Mouse (Mus musculus): ENCODE measurements around the gene Olig1. TPM values are rescaled to one million over a fixed set of nuclear protein-coding genes. Genes with fewer than 3 reads are reported as not detected.

Olig1 gene
- polyA plus RNA-seq, 1 experiment from 2014 or later = 0.09 TPM

DNA sequence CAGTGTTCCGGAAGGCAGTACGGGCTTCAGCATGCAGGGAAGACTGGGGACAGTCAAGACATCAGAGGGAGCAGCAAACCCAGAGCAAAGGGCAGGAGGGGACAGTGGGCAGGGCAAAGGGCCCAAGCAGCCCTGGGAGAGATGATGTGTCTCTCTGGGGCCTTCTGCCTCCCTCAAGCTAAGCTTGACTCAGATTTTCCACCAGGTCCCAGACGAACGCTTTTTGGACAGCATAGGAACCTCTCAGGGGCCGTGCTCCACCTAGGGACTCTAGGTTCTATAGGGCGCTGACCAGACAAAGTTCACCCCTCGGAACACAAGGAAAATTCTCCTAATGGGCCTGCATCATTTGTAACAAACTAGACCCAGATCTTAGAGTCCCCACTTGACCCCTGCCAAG lies 29.8 kb downstream of the Olig1 start:
- WGBS = 76% methylated on average over 7 of the region's 7 CpGs
- ATAC-seq (ENCODE audit: borderline replicate concordance, extremely low read depth, low FRiP score, low TSS enrichment) = no peak
- Histone ChIP-seq H3K9me3 (no peaks in the 10 kb centered on the region), H3K4me1 (no peaks in the 10 kb centered on the region), H3K9ac (no peak overlapping the region), H3K27me3 (peaks cover 32% of the 10 kb centered on the region), H3K4me3 (no peak overlapping the region), H3K36me3 (no peaks in the 10 kb centered on the region), H3K4me2 (no peak overlapping the region), H3K27ac (no peak overlapping the region)

DNA sequence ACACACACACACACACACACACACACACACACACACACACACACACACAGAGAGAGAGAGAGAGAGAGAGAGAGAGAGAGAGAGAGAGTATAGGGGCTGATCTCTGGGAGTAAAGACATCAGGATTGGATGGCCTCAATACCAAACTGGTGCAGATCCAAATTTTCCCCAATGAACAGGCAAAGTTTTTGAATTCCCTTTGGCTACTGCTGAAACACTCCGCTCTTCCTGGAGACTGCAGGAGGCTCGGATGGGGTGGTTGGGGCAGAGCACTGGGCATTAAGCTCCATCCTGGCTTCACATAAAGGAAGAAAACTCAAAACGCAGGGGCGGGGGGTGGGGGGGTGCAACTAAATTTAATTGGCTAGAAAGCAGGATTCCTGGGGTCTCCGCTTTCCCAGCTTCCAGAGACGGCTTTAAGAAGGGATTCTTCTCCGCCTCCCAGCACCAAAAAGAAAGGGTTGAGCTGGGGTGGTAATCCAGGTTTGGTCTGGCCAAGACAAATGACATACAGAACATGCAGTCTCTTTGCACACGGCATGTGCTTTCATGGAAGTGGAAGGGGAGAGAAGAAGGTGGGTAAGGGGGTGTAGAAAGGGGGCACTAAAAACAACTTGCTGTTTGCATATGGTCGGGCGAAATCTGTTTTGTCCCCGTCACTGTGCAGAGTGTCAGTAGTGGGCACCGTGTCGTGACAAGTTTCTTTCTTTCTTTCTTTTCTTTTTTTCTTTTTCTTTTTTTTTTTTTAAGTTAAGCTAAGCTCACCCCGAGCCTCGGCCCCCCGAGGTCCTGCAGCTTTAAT lies 31.3 kb downstream of the Olig1 start:
- no peak overlapping the region for H3K9ac ChIP-seq
- no peaks in the 10 kb centered on the region for H3K4me1 ChIP-seq
- peaks cover 38% of the 10 kb centered on the region for H3K27me3 ChIP-seq
- no peak overlapping the region for H3K4me3 ChIP-seq
- ATAC-seq (ENCODE audit: borderline replicate concordance, extremely low read depth, low FRiP score, low TSS enrichment) = no peak
- H3K27ac ChIP-seq = no peak overlapping the region
- no peaks in the 10 kb centered on the region for H3K36me3 ChIP-seq
- 43% methylated on average over 16 of the region's 16 CpGs for WGBS
- no peaks in the 10 kb centered on the region for H3K9me3 ChIP-seq
- H3K4me2 ChIP-seq = no peak overlapping the region

DNA sequence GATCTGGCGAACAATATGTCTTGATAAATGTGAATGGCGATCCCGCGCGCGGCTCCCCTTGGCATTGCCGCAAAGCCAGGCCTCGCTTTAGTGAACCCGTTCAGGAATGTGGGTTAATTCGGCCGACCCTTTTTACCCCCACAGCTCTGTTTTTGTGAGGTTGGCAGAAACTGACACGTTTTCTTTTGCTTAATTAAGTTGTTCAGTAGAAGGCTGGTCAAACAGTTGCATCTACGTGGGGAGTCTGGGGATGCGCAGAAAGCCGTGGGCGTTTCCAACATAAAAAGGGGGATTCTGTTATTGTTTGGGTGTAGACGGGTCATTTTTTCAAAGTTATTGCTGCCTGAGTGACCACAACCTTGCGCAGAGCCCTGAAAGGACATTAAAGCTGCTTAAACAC lies 31.9 kb downstream of the Olig1 start:
- H3K27ac ChIP-seq = no peak overlapping the region
- ATAC-seq (ENCODE audit: borderline replicate concordance, extremely low read depth, low FRiP score, low TSS enrichment) = no peak
- 65% methylated on average over 18 of the region's 18 CpGs for WGBS
- H3K4me3 ChIP-seq = no peak overlapping the region
- H3K36me3 ChIP-seq = no peaks in the 10 kb centered on the region
- H3K27me3 ChIP-seq = peaks cover 42% of the 10 kb centered on the region
- H3K9me3 ChIP-seq = no peaks in the 10 kb centered on the region
- no peaks in the 10 kb centered on the region for H3K4me1 ChIP-seq
- no peak overlapping the region for H3K9ac ChIP-seq
- H3K4me2 ChIP-seq = no peak overlapping the region

DNA sequence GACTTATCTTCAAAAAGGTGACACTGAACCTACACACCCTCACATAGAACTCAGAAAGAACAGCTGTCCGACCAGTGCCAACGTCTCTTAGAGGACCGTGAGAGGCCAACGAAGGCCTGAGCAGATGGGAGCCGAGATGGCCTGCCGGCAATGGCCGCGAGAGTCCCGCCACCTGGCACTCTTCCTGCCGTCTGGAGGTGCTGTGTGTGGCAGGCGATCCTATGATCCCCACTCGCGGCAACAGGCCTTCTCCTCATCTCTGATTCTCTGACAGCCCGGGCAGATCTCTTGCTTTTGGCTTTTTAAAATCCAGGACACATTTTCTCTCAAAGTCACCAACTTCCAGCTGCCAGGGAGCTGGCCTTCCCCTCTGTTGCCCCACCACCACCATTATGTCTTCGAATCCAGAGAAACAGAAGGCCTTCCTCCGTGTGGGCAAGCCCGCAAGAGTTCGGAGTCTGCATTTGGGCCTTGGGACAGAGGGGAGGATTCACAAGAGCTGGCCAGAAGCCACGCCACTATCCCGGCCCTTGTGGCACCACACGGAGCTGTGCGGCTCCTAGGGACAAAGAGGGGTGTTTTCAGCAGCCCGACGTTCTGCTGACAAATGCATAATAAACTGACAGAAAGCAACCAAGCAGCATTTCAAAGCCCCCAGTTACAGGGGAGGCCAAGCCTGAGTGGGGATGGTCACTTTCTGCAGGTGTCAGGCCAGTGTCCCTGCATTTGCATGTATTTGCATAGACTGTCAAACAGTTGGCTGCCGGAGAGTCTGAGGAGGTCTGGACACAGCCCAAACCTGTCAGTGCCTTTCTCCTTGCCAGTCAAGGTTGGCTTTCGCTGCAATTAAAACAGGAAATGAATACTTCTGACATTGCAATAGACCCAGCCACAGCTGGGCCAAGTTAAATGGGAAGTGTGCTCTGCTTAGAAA lies 34.5 kb downstream of the Olig1 start:
- no peak overlapping the region for H3K4me2 ChIP-seq
- no peak for ATAC-seq (ENCODE audit: borderline replicate concordance, extremely low read depth, low FRiP score, low TSS enrichment)
- H3K9me3 ChIP-seq = no peaks in the 10 kb centered on the region
- H3K4me3 ChIP-seq = no peak overlapping the region
- no peak overlapping the region for H3K27ac ChIP-seq
- H3K9ac ChIP-seq = no peak overlapping the region
- no peaks in the 10 kb centered on the region for H3K4me1 ChIP-seq
- no peaks in the 10 kb centered on the region for H3K36me3 ChIP-seq
- WGBS = 43% methylated on average over 26 of the region's 26 CpGs
- H3K27me3 ChIP-seq = peaks cover 42% of the 10 kb centered on the region

DNA sequence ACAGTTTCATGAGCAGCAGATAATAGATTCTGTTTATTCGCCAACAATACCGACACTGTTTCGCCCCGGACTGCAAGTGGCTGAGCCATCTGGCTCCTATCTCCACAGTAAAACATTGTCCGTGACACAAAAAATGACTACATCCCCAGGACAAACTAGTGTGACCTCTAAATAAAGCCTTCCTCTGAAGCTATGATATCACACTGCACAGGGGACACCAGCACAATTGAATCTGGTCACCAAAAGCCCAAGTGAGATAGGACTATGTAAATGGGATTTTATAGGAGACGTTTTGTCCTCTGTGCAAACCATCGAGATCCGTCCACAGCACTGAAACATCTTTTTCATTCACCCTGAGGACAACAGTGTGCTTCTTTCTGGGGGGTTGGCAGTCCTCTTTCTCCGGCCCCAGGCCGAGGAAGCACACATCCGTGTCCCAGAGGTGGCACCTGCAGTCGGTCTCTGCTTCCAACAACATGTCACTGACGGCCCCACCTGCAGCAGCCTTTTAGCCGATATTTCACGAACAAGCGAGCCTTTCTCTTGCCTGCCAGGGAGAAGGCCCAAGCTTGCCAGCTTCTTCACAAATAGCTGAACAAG lies 36.0 kb downstream of the Olig1 start:
- H3K27me3 ChIP-seq = peaks cover 42% of the 10 kb centered on the region
- no peaks in the 10 kb centered on the region for H3K36me3 ChIP-seq
- WGBS = 71% methylated on average over 16 of the region's 16 CpGs
- no peak overlapping the region for H3K9ac ChIP-seq
- no peaks in the 10 kb centered on the region for H3K9me3 ChIP-seq
- H3K27ac ChIP-seq = no peak overlapping the region
- H3K4me1 ChIP-seq = no peaks in the 10 kb centered on the region
- no peak for ATAC-seq (ENCODE audit: borderline replicate concordance, extremely low read depth, low FRiP score, low TSS enrichment)
- H3K4me3 ChIP-seq = no peak overlapping the region
- H3K4me2 ChIP-seq = no peak overlapping the region

DNA sequence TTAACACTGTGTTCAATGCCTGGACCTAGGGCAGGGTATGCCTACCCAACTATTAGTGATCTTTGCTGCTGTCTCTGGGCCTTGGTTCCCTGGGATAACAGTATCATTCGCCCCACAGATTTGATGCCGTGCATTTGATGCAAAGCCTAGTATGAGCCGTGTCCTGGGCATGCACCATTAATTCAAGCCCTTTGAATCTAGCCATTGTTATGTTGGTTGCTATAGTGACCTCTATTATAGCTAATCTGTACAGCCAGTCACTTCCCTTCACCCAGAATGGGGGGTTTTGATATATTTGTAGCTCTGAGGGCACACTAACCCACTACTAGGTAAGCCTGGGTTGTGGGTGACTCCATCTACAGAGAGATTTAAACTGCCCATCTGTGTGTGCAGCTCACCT lies 40.3 kb downstream of the Olig1 start:
- no peak for ATAC-seq (ENCODE audit: borderline replicate concordance, extremely low read depth, low FRiP score, low TSS enrichment)
- Histone ChIP-seq H3K27ac (no peak overlapping the region), H3K9me3 (no peaks in the 10 kb centered on the region), H3K27me3 (peaks cover 25% of the 10 kb centered on the region; the same call in 1 of the 2 replicates), H3K4me1 (no peaks in the 10 kb centered on the region; the same call in 1 of the 2 replicates), H3K4me3 (no peak overlapping the region), H3K9ac (no peak overlapping the region), H3K36me3 (no peaks in the 10 kb centered on the region), H3K4me2 (no peak overlapping the region)
- 87% methylated on average over 3 of the region's 3 CpGs for WGBS

DNA sequence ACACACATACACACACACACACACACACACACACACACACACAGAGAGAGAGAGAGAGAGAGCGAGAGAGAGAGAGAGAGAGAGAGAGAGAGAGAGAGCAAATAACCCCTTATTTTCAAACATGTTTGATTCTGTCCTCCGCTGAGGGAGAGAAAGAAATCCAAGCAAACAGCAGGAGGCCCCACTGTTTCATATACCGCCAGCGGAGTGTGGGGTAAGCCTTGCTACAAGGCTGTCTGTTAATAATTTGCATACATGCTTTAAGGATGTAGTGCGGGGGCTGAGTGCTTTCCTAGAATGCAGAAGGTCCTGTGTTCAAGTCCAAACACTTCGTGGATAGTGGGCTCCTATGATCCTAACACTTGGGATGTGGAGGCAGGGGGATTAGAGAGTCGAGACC lies 43.3 kb downstream of the Olig1 start:
- no peak overlapping the region for H3K9ac ChIP-seq
- peaks cover 16% of the 10 kb centered on the region; the same call in 1 of the 2 replicates for H3K27me3 ChIP-seq
- 68% methylated on average over 7 of the region's 7 CpGs for WGBS
- H3K27ac ChIP-seq = no peak overlapping the region
- ATAC-seq (ENCODE audit: borderline replicate concordance, extremely low read depth, low FRiP score, low TSS enrichment) = no peak
- H3K4me1 ChIP-seq = no peaks in the 10 kb centered on the region; the same call in 1 of the 2 replicates
- no peaks in the 10 kb centered on the region for H3K9me3 ChIP-seq
- no peak overlapping the region for H3K4me2 ChIP-seq
- no peaks in the 10 kb centered on the region for H3K36me3 ChIP-seq
- H3K4me3 ChIP-seq = no peak overlapping the region

DNA sequence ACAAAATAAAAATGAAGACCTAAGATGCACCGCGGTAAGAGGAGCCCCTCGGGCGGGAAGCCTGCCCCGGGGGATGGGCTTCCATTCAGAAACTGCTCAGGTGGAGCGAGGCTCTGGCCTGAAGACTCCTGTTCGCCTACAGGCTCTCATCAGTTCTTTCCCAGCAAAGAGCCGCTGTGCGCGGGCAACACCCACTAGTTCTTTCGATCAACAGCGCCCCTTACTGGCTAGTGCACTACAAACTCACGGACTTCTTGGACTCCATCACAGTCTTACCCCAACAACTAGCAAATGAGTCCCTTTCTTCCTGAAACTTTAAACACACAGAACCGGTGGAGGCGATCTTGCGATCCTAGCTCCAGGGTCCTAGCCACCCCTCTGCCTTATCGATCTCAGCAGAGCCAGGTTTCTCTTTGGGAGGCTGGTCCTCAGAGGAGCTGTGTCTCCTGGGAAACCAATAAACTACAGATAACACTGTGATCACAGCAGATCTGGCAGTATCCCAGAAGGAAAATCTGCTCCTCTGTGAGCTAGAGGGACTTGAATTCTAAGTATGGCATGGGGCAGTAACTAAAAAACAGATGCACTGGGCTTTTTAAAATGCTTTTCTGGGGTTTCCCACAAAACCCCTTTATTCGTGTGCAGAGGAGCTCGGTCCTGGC lies 44.7 kb downstream of the Olig1 start:
- 6% methylated on average over 19 of the region's 19 CpGs for WGBS
- peak overlapping the region; percentile 37; the same call in 1 of the 2 replicates for H3K4me2 ChIP-seq
- H3K9me3 ChIP-seq = no peaks in the 10 kb centered on the region
- no peaks in the 10 kb centered on the region; the same call in 1 of the 2 replicates for H3K4me1 ChIP-seq
- H3K4me3 ChIP-seq = no peak overlapping the region
- peaks cover 16% of the 10 kb centered on the region; the same call in 1 of the 2 replicates for H3K27me3 ChIP-seq
- no peak overlapping the region for H3K27ac ChIP-seq
- H3K36me3 ChIP-seq = no peaks in the 10 kb centered on the region
- H3K9ac ChIP-seq = no peak overlapping the region
- no peak for ATAC-seq (ENCODE audit: borderline replicate concordance, extremely low read depth, low FRiP score, low TSS enrichment)

DNA sequence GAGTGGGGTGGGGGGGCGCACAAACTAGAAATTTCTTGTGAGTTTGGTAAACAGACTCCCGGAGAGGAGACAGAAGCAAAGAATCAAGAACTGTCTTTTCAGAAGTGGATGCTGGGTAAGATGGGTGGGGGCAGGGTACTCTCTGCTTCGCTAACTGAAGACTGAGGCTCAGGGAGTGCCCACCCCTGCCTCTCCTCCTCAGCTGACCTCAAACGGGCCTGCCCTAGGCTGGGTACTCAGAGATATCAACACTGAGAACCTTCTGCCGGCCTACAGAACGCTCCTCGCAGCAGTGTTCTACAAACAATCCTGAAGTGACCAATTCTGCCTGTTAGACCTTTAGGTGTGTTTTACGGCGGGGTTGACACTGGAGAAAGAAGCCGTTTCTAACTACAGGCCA lies 50.6 kb downstream of the Olig1 start:
- Histone ChIP-seq H3K36me3 (no peaks in the 10 kb centered on the region), H3K4me3 (no peak overlapping the region), H3K27me3 (peaks cover 7% of the 10 kb centered on the region), H3K4me1 (no peaks in the 10 kb centered on the region), H3K9me3 (no peaks in the 10 kb centered on the region), H3K4me2 (no peak overlapping the region), H3K9ac (no peak overlapping the region), H3K27ac (no peak overlapping the region)
- WGBS = 39% methylated on average over 10 of the region's 10 CpGs
- ATAC-seq (ENCODE audit: borderline replicate concordance, extremely low read depth, low FRiP score, low TSS enrichment) = no peak

DNA sequence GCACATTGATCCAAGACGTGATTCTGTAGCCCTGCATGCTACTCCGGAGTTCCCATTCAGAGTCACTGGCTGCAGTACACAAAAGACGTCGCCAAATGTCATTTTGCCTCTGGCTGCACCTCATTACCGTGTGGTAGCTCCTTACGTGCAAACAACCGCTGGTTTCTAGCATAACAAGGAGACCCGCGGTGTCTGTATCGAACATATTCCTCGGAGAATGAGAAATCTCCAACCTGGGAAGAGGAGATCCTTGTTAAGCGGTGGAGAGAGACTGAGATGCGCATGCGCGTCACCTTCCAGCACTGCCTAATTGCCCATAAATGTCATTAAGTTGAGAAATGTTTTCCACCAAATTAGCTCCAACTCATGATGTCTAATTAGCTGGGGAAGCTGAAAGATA lies 51.0 kb downstream of the Olig1 start:
- H3K9me3 ChIP-seq = no peaks in the 10 kb centered on the region
- WGBS = 61% methylated on average over 15 of the region's 15 CpGs
- H3K36me3 ChIP-seq = no peaks in the 10 kb centered on the region
- no peak overlapping the region for H3K9ac ChIP-seq
- no peaks in the 10 kb centered on the region for H3K4me1 ChIP-seq
- no peak overlapping the region for H3K4me3 ChIP-seq
- H3K27ac ChIP-seq = no peak overlapping the region
- no peak for ATAC-seq (ENCODE audit: borderline replicate concordance, extremely low read depth, low FRiP score, low TSS enrichment)
- no peak overlapping the region for H3K4me2 ChIP-seq
- peaks cover 7% of the 10 kb centered on the region for H3K27me3 ChIP-seq

Data from lung, embryonic 15.5 days (tissue).